Mouse (Mus musculus) ovary, postnatal 36 days (tissue): ENCODE data around the gene Rad51b.
"Not testable (repeated sequence)": the region's sequence is repeated elsewhere in the genome, so short reads cannot be mapped to it uniquely, and the experiment has no call there.

Experiments used
- DNase-seq: peaks from one replicate; pipeline ENCODE4 v3.0.0; 2022; ENCODE audit warnings: low spot score, mixed read lengths

The Rad51b gene

DNA sequence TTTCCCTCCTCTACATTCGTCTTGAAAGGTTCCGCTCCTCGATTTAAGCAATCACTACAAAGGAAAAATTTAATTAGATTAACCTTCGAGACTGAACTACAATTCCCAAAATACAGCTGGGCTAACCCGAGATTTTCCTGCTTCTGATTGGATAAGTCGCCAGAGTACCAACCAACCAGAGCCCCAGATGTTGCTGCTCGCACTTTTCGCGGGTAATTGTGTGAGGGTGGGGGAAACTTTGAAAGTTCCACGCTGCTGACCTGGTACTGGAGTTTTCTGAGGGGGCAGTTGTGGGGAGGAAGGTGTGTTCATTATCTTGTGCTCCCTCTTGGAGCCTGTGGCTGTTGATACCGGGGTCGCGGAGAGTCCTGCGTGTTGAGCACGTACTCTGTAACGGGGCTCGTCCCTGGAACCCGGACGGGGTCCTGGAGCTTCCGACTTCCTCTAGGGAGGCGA lies at the start of gene Rad51b:
Gene Rad51b (plus strand): TSS at position 162 of the 456 bp plus-strand sequence.
- peak; percentile 63 for DNase-seq

DNA sequence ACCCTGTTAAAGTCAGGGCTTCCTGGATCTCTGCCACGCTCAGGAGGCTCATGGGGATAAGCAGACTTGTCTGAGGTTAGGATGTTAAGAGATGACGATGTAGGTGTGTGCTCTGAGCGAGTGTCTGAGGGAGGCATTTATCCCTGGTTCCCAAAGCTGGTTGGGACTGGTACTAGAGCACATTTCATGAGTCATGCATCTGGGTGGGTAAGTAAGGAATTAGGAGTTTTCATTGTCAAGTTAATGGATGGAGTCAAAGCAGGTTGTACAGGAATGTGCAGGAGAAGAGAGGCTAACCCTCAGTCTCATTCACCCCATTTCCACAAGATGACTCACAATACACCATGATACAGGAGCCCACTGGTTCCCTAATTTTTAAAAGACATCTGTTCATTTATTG lies 49.0 kb upstream of the Rad51b start:
- no peak for DNase-seq

DNA sequence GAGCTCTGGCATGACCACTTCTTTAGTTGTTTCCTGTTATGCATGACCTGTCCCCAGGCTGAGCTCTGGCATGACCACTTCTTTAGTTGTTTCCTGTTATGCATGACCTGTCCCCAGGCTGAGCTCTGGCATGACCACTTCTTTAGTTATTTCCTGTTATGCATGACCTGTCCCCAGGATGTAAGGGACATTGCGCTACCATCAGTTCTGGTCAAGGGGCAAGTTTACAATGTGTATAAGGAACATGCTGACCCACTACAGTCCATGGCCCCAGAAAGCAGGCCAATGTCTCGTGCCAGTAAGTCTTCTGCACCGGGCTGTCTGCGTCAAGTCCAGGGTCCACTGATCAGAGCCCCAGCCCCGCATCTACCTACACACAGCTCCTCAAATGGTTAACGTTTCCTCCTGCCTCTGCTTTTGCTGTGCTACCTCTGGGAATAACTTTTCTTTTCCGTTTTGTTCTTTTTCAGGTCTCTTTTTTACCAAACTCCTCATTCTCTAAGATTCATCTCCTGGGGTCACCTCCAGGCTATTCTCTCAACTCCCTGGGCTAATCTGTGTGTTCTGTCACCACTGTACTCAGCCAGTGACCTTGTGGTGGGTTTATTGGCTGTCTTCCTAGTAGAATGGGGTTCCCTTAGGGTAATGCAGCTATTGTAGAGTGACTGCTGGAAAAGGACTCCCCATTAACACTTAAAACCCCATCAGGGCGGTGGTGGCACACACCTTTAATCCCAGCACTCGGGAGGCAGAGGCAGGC lies 43.6 kb upstream of the Rad51b start:
- no peak for DNase-seq

DNA sequence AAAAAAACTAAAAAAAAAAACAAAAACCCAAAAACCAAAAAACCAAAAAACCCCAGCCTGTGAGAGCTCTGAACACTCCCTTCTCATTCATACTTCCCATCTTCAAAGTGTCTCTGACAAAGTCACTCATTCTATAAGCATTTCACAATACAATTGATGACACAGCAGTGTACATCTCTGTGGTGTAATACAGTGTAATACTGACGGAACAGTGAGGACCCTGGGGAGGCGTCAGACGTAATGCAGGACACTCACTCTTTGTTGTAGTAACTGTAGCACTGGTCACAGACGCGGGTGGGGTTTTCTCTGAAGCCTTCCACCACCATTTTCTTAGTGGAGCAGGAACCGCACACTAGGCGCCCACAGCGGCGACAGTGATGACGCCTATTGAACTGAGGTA lies 42.1 kb upstream of the Rad51b start:
- no peak for DNase-seq

DNA sequence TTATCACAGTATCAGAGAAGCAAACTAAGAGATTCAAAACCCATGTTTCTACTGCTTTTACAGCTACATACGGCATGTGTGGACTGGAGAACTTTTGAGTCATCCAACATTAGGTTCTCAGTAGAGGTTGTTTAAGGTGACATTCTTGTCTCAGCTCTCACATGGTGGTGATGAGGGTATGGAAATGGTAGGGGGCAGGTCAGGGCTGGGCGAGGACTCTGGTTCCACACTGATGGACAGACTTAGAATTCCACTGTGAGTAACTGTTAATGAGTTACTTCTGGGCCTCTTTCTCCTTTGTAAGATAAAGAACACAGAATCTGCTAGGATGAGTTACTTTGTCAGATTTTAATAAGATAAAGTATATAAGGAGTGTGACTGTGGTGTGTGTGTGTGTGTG lies 36.9 kb upstream of the Rad51b start:
- DNase-seq, result no peak

DNA sequence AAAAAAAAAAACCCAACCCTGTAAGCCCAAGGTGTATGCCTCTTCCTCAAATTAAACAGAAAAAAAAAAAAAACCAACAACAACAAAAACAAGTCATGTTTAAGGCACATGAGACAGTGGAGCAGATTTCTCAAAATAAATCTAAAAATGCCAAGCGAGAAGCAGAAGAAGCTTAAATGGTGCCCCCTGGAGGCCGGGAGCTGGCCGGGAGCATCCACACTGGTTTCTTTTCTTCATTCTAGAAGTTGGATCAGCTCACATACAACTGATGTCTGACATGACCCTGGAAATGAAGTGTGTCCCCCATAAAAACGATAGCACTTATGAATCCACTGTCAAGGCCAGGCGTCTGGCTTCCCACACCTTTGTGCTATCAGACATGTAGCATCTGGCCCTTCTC lies 36.0 kb upstream of the Rad51b start:
- DNase-seq, result peak; percentile 22

DNA sequence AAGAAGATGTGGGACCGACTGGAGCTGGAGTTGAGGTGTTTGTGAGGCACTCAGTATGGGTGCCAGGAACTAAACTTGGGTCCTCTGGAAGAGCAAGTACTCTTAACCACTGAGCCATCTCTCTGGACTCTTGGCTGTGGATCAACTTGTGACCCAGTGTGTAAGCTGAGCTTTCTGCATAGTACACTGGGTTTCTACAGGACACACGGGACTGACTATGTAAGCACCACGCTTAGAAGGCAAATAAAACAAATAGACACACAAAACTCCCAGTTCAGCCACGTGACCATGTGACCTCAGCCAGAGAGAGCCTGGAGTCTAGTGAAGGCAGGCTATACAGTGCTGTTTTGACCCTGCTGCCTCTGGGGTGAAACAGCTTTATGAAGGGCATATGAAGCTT lies 24.5 kb upstream of the Rad51b start:
- no peak for DNase-seq

DNA sequence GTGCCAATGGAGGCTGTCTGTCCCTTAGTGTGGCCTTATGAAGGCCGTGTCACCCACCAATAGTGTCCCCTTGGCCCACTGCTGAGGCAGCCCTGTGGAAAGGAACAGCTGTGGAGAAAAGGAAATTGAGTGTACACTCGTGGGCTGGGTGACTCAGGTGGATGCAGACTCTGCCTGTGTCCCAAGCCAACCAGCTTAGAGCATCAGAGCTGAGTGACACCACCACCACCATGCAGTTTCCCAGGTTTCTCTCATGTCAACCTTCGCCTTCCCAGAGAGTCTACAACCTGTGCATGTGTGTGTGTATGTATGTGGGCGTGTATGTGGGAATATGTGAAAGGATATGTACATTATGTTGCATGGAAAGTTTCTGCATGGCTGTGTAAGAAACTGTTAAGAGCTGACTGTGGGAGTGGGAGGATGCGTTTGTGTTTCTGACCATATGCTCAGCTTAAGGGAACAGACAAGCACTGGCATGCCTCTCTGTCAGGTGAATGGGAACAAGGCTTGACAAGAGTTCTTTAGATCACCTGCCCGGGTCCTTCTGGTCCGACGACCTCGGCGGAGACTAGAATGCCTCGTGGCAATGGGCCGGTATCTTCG lies 17.5 kb upstream of the Rad51b start:
- DNase-seq, result no peak

DNA sequence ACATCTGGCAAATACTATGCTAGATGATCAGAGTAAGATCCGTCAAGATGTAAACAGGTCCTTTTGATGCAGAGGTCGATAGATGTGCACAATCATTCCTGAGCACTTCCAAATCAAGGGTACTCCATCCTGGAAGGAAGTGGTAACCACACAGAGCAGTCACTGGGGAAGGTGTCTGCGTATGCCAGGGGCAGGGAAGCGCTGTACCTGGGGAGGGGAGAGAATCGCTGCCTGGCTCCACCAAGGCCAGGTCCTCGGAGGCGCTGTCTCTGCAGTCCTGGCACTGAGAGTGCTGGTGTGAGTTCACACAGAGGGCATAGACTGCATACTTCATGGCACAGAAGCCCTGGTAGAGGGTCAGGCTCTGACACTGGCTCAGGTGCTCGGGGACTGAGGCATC lies 14.5 kb upstream of the Rad51b start:
- no peak for DNase-seq

DNA sequence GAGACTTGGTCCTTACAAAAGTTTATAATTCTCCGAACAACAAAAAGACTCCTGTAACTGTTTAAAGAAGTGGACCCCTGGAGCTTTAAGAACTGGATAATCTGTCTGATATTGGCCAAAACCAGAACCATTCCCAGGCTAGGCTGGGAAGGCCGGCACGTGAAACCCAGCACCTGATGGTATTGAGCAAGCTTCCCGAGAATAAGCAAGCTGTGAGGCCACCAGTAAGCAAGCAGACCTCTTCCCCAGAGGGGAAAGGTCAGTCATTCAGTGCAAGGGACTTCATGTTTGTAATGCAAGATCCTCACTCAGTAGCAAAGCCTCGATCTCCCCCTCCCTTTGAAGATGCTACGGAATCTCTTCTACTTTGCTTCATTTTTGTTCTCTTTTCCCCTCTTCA lies 4.2 kb upstream of the Rad51b start:
- DNase-seq, result no peak

DNA sequence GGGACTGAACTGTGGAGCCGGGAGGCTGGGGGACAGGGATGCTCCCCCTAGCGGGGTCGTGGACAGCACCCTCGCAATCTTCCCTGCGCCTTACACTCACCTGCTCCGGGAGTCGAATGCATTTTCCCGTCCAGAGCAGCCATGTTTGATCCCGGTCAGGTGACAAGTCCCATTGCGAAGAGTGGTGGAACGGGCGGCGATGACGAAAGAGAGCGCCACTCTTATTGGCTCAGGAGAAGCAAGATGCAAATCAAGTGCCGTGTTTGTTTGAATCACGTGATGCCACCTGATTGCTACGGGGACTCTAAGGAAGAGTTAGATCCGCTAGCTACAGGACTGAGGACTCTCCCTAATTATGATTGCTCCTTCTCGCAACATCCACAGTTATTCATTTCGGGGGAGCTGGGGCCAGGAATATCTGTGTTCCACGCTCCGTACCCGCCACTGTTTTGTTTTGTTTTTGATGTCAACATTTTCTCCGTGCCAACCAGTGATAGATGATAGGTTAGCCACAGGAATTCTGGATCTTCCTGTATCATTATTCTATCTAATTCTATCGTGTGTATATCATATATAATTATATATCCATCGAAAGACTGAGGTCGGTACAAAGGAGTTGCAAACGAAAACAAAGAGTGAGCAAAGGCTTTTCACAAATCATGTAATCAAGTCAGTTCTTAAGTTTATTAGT lies 811 bp upstream of the Rad51b start, which contains the start of gene Zfyve26:
Gene Zfyve26 (minus strand): TSS at position 179 of the 691 bp plus-strand sequence.
- DNase-seq, result peak; percentile 87

DNA sequence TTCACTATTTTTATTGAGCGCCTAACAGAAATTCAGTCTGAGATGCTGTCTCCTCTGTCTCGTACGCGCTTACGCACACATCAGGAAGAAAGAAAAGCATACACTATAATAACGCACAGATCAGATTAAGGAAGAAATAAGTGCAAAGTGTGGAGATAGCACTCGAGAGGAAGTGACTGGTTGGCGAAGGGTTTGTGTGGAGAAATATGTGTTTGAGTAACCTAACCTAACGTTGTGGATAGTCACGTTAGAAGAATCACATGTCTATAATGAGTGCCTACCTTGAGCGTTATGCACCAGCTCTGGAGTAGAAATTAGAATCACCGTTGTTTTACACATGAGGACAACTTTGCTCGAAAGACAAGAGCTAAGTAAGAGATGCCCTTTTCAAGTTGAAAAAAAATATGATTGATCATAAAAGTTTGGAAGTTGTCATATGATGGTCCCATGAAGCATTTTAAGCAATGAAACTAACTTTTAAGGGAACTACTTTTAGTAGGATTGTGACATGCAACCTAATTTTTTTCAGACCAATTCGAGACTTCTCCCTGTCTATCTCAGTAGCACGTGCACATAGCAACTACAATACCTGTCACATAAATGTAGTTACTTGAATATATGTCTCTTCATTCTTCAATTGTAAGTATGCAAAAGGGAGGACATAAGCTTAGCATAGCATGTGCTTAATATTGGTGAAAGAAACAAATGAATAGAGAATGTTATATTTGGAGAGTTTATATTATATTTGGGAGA lies 978 bp downstream of the Rad51b start:
- DNase-seq, result no peak

DNA sequence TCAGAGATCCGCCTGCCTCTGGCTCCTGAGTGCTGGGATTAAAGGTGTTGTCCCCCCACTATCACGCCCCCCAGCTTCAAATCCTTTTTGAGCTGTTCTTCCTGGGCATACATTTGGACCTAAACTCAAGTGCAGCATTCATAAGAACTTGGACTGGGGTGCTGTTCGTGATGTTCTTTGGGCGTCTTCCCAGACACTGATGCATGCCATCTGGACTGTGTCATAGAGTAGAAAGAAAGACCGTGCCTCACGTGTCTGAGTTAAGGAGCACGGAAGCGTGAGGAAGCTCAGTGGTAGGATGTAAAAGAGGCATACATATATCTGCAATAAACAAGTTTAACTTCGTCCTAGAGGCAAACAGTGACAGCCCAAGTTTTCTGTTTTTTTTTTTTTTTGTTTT lies 4.7 kb downstream of the Rad51b start:
- no peak for DNase-seq

DNA sequence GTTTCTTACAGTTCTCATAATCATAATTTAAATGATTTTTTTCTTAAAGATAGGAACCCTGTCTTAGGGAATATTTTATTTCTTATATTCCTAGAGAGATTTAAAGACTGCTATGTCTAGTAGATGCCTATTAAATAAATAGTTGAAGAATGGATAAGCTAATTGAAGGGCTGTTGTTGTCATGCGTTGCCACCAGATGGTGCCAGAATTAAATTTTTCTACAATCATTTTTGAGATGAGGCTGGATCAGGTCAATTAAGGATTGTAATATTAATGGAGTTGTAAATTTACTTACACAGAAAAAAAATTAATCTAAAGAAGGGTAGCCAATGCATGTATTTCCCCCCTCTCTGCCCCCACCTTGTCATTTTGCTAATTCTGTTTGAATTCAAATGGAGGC lies 8.0 kb downstream of the Rad51b start:
- DNase-seq, result no peak

DNA sequence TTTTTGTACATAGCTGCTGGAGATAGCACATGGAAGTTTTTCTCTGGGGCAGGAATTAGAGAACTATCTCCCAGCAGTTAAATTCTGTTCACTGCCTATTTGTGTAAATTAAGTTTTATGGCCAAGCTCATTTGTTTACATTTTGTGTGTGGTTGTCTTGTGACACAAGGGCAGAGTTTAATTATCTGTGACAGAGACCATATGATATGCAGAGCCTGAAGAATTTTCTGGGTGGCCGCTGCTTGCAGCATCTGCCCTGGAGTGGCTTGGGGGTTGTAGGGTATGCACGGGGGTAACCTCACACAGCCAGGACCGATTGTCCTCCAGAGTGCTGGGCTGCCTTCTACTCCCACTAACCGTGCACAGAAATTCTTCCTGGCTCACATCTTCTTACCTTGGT lies 8.9 kb downstream of the Rad51b start:
- DNase-seq, result no peak

DNA sequence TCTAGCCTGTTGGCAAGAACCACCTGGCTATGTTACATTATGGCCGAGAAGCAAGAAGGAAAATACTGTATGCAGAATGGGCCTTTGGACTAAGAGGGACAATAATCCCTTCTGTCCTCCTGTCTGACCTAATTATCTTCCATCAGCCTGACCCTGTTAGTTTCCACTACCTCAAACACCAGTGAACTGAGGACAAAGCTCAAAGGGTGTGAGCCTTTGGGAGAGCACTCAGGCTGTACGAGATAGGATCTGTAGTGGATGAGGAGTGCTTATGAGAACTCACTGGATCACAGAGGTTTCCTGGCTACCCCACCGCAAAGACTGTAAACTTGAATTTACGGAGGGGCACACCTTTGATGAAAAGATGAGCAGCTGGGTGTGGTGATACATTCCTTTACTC lies 16.6 kb downstream of the Rad51b start:
- no peak for DNase-seq

DNA sequence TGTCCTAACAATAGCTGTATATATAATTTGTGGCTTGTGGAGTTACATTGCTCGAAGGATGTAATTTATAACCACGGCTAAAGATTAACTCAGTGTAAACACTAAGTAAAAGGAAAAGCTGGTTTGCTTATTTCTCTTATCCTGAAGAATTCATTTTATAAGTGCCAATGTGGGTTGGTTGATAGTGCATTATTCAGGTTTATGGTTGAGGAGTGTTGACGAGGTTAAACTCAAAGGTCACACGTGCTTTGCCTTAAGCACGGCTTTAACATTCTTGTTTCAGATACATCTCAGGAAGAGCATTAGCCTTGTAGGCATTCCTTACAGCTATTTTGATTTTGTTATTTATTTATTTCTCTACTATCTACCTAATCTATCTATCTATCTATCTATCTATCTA lies 20.3 kb downstream of the Rad51b start:
- no peak for DNase-seq

DNA sequence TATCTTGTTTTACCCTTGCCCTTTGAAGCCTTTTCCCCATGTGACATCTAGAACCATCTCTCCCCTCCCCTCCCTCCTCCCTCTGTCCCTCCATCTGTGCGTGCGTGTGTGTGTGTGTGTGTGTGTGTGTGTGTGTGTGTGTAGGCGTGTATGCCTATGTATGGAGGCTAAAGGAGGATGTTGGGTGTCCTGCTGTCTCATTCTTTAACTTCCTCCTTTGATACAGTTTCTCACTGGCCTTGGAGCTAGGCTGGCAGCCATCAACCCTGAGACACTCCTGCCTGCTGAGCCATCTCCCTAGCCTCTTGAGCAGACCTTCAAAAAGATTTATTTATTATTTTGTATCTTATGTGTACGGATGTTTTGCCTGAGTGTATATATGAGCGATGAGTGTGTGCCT lies 23.8 kb downstream of the Rad51b start:
- DNase-seq, result no peak

DNA sequence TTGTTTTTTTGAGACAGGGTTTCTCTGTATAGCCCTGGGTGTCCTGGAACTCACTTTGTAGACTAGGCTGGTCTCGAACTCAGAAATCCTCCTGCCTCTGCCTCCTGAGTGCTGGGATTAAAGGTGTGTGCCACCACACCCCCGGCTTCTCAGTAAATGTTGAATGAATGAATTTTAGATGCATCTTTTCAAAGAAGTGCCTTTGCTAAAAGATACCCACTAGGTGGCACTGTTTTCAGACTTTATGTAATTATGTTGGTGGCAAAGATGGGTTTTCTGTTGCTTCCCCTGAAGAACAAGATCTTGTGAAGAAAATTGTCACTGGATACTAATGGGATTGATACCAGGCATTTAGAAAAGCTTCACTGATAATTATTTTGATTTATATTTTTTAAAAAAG lies 25.5 kb downstream of the Rad51b start:
- DNase-seq, result not testable (repeated sequence)

DNA sequence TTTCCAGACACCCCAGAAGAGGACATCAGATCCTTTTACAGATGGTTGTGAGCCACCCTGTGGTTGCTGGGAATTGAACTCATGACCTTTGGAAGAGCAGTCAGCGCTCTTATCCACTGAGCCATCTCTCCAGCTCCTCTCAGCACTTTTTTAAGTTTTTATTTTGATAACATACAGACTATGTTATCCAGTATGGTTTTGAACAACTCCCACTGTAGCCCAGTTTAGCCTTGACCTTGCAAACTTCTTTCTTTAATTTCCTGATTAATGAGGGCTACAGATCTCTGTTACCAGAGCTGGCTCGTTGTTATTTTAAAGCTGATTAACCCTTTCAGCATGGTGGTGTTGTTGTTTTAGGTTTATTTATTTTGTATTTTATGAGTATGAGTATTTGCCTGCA lies 29.2 kb downstream of the Rad51b start:
- DNase-seq, result no peak

DNA sequence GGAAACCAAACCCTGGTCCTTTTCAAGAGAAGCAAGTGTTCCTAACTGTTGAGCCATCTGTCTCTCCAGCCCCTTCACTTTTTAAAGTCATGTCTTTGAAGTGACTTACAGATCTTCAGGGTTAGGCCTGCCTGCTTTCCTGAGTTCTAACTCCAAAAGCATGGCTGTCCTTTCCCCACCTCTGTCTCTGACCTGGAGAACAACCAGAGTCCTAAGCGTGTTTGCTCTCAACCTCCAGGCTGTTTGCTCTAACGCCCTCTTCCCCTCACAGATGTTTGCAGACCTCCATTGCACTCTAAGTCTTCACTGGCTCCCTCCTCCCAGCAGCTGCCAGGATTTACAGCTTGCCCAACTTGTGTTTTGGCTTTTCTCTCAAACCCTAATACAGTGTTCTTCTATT lies 29.7 kb downstream of the Rad51b start:
- no peak for DNase-seq

DNA sequence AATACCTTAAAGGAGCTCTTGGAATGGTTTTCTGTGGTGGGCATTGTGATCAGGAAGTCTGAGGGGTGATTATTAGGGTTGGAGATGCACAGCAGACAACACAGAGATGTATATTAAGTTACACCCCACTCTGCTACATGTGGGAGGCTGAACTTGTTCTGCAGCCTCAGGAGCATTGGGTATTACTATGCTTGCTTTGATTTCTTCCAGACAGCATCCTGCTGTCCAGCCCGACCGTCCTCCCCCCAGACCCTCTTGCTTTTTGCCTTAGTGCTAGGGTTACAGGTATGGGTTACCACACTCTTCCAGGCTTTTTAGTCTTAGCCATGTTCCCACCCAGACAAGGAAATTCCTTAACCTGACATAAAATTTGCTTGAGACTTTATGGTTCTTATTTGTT lies 30.8 kb downstream of the Rad51b start:
- no peak for DNase-seq

DNA sequence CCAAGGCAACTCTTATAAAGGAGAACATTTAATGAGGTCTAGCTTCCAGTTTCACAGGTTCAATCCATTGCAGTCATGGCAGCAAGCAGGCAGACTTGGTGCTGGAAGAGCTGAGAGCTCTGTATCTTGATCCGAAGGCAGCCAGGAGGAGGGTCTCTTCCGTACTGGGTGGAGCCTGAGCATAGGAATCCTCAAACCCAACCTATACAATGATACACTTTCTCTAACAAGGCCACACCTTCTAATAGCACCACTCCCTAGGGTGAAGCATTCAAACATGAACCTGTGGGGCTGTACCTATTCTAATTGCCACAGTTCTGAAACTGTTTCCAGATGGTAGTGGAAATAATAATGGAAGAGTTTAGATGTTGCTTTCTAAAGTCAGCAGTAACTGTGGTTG lies 33.5 kb downstream of the Rad51b start:
- no peak for DNase-seq
